Mouse (Mus musculus): ENCODE results near the gene Esf1. TPM values are rescaled to one million over a fixed set of nuclear protein-coding genes. Genes with fewer than 3 reads are reported as not detected.
"Not testable (repeated sequence)": the region's sequence is repeated elsewhere in the genome, so short reads cannot be mapped to it uniquely, and the experiment has no call there.

The Esf1 gene
- polyA plus RNA-seq, 1 experiment from 2014 or later, result 18.8 TPM

GRCm38 (mm10) chr2:140099971-140100370 lies 70.4 kb downstream of the Esf1 start:
- no peaks in the 10 kb centered on the region for H3K4me1 ChIP-seq (replicated peaks; ENCODE audit: insufficient read depth, low read length)
- no peaks in the 10 kb centered on the region for H3K36me3 ChIP-seq (ENCODE audit: insufficient read depth, low read length)
- no peak for TF ChIP-seq CTCF (IDR thresholded peaks at IDR 0.05; ENCODE audit: low read depth)
- ATAC-seq (replicated peaks; ENCODE audit: low FRiP score, low read depth) (no peak), DNase-seq (ENCODE audit: low spot score) (no peak)
- WGBS, result 80% methylated on average over 3 of the region's 3 CpGs
- H3K27ac ChIP-seq, result no peak overlapping the region
- no peaks in the 10 kb centered on the region for H3K27me3 ChIP-seq (ENCODE audit: insufficient read depth, low read length)
- no peak overlapping the region for H3K9ac ChIP-seq (ENCODE audit: low read depth, low read length)
- no peak overlapping the region for H3K4me3 ChIP-seq (replicated peaks; ENCODE audit: low read depth, low read length)
- H3K4me2 ChIP-seq (ENCODE audit: low read length), result no peak overlapping the region
- no peaks in the 10 kb centered on the region for H3K9me3 ChIP-seq (replicated peaks; ENCODE audit: low read length)

DNA sequence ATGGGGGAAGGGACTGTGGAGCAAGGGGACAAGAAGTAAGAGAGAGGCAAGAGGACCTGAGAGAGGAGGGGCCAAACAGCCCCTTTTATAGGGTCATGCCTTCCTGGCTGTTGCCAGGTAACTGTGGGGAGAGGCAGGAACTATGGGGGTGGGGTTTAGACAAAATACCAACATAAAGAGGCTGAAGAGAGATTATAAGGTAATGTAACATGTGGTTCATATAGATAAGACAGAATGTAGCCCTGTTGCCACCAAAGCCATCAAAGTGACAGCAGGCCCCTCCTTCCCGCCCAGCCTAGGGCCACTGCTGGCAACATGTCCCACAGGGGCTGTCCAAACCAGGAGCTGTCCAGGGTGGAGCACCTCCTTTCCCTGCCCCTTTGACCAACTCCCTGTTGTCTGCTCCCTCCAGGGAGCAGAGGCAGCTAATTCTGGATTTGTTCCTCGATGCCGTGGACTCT lies 73.2 kb downstream of the Esf1 start:
- H3K9ac ChIP-seq (ENCODE audit: low read depth, low read length), result no peak overlapping the region
- H3K27me3 ChIP-seq (ENCODE audit: insufficient read depth, low read length), result no peaks in the 10 kb centered on the region
- H3K36me3 ChIP-seq (ENCODE audit: insufficient read depth, low read length), result no peaks in the 10 kb centered on the region
- no peak for TF ChIP-seq CTCF (IDR thresholded peaks at IDR 0.05; ENCODE audit: low read depth)
- ATAC-seq (replicated peaks; ENCODE audit: low FRiP score, low read depth) (no peak), DNase-seq (ENCODE audit: low spot score) (no peak)
- H3K4me1 ChIP-seq (replicated peaks; ENCODE audit: insufficient read depth, low read length), result no peaks in the 10 kb centered on the region
- 73% methylated on average over 3 of the region's 3 CpGs for WGBS
- no peak overlapping the region for H3K4me3 ChIP-seq (replicated peaks; ENCODE audit: low read depth, low read length)
- H3K27ac ChIP-seq, result no peak overlapping the region
- no peaks in the 10 kb centered on the region for H3K9me3 ChIP-seq (replicated peaks; ENCODE audit: low read length)
- H3K4me2 ChIP-seq (ENCODE audit: low read length), result no peak overlapping the region

GRCm38 (mm10) chr2:140096034-140096433 lies 74.3 kb downstream of the Esf1 start:
- no peak overlapping the region for H3K9ac ChIP-seq (ENCODE audit: low read depth, low read length)
- H3K4me2 ChIP-seq (ENCODE audit: low read length), result no peak overlapping the region
- DNase-seq (ENCODE audit: low spot score) (no peak), ATAC-seq (replicated peaks; ENCODE audit: low FRiP score, low read depth) (no peak)
- no peak overlapping the region for H3K27ac ChIP-seq
- H3K27me3 ChIP-seq (ENCODE audit: insufficient read depth, low read length), result no peaks in the 10 kb centered on the region
- no peaks in the 10 kb centered on the region for H3K4me1 ChIP-seq (replicated peaks; ENCODE audit: insufficient read depth, low read length)
- H3K36me3 ChIP-seq (ENCODE audit: insufficient read depth, low read length), result no peaks in the 10 kb centered on the region
- WGBS, result 88% methylated on average over 5 of the region's 5 CpGs
- H3K9me3 ChIP-seq (replicated peaks; ENCODE audit: low read length), result no peaks in the 10 kb centered on the region
- TF ChIP-seq CTCF (IDR thresholded peaks at IDR 0.05; ENCODE audit: low read depth), result no peak
- H3K4me3 ChIP-seq (replicated peaks; ENCODE audit: low read depth, low read length), result no peak overlapping the region

DNA sequence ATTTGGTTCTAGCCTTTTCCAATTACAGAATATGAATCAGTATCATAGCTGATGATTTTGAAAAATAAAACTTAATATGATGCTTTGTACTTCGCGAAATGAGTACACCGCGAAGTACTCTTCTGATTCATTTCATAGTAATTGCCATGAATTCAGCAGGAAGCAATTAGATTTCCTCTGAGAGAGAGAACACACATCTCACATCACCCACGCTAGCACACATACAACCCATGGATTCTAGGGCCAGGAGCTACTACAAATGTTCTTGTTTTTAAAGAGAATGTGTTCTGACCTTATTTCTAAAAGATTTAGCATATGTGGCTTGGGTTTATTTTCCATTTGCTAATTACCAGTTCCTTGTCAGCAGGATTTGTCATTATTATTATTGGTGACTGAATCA lies 76.9 kb downstream of the Esf1 start:
- Histone ChIP-seq H3K4me2 (ENCODE audit: low read length) (no peak overlapping the region), H3K27ac (no peak overlapping the region), H3K9ac (ENCODE audit: low read depth, low read length) (no peak overlapping the region), H3K9me3 (replicated peaks; ENCODE audit: low read length) (no peaks in the 10 kb centered on the region), H3K27me3 (ENCODE audit: insufficient read depth, low read length) (no peaks in the 10 kb centered on the region), H3K4me3 (replicated peaks; ENCODE audit: low read depth, low read length) (no peak overlapping the region), H3K36me3 (ENCODE audit: insufficient read depth, low read length) (no peaks in the 10 kb centered on the region), H3K4me1 (replicated peaks; ENCODE audit: insufficient read depth, low read length) (no peaks in the 10 kb centered on the region)
- no peak for ATAC-seq (replicated peaks; ENCODE audit: low FRiP score, low read depth)
- 93% methylated on average over 5 of the region's 5 CpGs for WGBS
- no peak for TF ChIP-seq CTCF (IDR thresholded peaks at IDR 0.05; ENCODE audit: low read depth)
- no peak for DNase-seq (ENCODE audit: low spot score)

DNA sequence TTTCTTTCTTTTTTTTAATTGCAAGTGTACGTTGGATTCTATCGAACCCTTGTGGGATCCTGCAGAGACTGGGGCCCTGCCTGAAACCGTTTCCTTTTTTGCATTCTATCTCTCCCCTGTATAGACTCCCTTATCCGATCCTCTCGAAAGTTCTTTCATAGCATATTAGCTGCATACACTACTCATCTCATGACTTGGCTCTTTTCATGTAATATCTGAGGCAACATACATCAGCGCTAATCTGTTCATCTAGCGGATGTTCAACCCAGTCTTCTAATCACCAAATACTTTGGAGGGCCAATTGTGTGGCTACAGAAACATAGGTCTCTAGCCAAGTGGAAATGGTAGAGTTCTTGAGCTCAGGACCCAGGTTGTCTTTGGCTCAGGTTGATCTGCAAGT lies 86.1 kb downstream of the Esf1 start:
- Histone ChIP-seq H3K36me3 (ENCODE audit: insufficient read depth, low read length) (no peaks in the 10 kb centered on the region), H3K4me2 (ENCODE audit: low read length) (no peak overlapping the region), H3K9me3 (replicated peaks; ENCODE audit: low read length) (no peaks in the 10 kb centered on the region), H3K4me3 (replicated peaks; ENCODE audit: low read depth, low read length) (no peak overlapping the region), H3K27me3 (ENCODE audit: insufficient read depth, low read length) (no peaks in the 10 kb centered on the region), H3K27ac (no peak overlapping the region), H3K9ac (ENCODE audit: low read depth, low read length) (no peak overlapping the region), H3K4me1 (replicated peaks; ENCODE audit: insufficient read depth, low read length) (no peaks in the 10 kb centered on the region)
- ATAC-seq (replicated peaks; ENCODE audit: low FRiP score, low read depth) (no peak), DNase-seq (ENCODE audit: low spot score) (no peak)
- TF ChIP-seq CTCF (IDR thresholded peaks at IDR 0.05; ENCODE audit: low read depth), result no peak
- WGBS, result 89% methylated on average over 7 of the region's 7 CpGs

DNA sequence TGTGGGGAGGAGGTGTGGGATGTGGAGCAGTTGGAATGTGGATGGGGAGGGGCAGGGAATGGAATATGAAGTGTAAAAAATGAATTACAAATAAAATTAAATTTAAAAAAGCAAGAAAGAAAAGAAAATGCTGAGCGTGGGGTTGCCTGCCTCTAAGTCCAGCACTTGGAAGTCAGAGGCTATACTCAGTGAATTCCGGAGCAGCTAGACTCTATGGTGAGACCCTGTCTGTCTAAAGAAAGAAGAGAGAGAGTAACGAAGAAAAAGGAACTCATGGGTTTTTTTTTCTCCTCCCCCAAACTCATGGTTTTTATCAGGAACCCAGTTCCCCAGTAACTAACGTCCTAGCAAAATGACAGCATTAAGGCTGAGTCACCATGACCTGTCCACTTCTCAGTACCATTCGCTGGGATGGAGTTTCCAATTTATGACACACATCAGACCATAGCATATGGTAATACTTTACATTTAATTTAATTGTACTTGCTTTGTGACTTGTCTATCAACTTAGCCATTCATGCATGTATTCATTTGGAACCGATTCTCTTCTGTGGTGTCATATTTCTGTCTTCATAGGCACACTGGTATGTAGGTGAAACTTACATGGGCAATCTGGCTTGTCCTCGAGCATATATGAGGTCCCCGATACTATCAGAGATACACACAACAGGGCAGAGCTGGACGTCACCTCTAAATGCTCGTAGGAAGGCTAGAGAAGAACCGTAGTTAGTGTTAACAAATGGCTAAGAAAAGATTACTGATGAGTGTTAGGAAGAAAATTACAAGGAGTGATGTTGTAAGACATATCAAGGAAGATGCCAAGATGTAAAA lies 89.4 kb downstream of the Esf1 start:
- no peak overlapping the region for H3K27ac ChIP-seq
- no peak for TF ChIP-seq CTCF (IDR thresholded peaks at IDR 0.05; ENCODE audit: low read depth)
- DNase-seq (ENCODE audit: low spot score), result no peak
- no peaks in the 10 kb centered on the region for H3K27me3 ChIP-seq (ENCODE audit: insufficient read depth, low read length)
- 80% methylated on average over 11 of the region's 11 CpGs for WGBS
- H3K9ac ChIP-seq (ENCODE audit: low read depth, low read length), result no peak overlapping the region
- H3K9me3 ChIP-seq (replicated peaks; ENCODE audit: low read length), result no peaks in the 10 kb centered on the region
- no peak overlapping the region for H3K4me2 ChIP-seq (ENCODE audit: low read length)
- H3K4me3 ChIP-seq (replicated peaks; ENCODE audit: low read depth, low read length), result no peak overlapping the region
- no peak for ATAC-seq (replicated peaks; ENCODE audit: low FRiP score, low read depth)
- no peaks in the 10 kb centered on the region for H3K36me3 ChIP-seq (ENCODE audit: insufficient read depth, low read length)
- no peaks in the 10 kb centered on the region for H3K4me1 ChIP-seq (replicated peaks; ENCODE audit: insufficient read depth, low read length)

DNA sequence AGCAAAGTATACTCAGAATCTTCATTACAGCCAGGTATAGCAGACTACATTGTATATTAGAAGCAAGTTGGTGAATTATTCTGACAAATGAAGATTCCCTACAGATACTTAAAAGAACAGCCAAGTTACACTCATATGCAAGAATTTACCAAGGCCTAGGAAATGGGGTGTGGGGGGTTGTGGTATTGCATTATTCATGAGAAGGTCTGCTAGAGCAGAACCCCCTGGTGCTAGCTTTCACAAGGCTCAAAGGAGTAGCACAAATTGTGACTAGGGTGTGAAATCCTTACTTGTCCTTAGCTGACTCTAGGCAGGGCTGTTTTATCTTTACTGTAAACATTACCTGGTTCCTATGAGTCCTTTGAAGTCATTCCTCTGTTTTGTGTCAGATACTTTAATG lies 91.1 kb downstream of the Esf1 start:
- not testable (repeated sequence) for ATAC-seq (replicated peaks; ENCODE audit: low FRiP score, low read depth); H3K27me3 ChIP-seq (ENCODE audit: insufficient read depth, low read length); H3K36me3 ChIP-seq (ENCODE audit: insufficient read depth, low read length); H3K9ac ChIP-seq (ENCODE audit: low read depth, low read length); H3K4me3 ChIP-seq (replicated peaks; ENCODE audit: low read depth, low read length); H3K27ac ChIP-seq; DNase-seq (ENCODE audit: low spot score); H3K4me1 ChIP-seq (replicated peaks; ENCODE audit: insufficient read depth, low read length); H3K4me2 ChIP-seq (ENCODE audit: low read length); H3K9me3 ChIP-seq (replicated peaks; ENCODE audit: low read length)
